9 mouse cellular contexts compared by ENCODE assay signal in genomic region chr14:56468145-56468544, GRCm38 (mm10).
A peak's percentile ranks its signal among the peaks of the same experiment; 100 is the strongest.
DNase-seq lines count a peak whose midpoint lies in the region; ATAC-seq lines count a peak whose summit lies in the region.
"Had no signal": no experiment of that assay in that cellular context is flagged by ENCODE, and none has a peak within 500 bp of the region (broad histone marks: within the 10 kb centered on the region; RNA-seq: fewer than 3 reads in every experiment).

No protein-coding gene starts in this region.

- H3K27ac ChIP-seq in hindbrain, embryonic 11.5 days (ENCODE audit: low read depth, low read length), result no peak overlapping the region
- no peak overlapping the region for H3K27ac ChIP-seq in hindbrain, embryonic 16.5 days (ENCODE audit: low read depth, low read length)

- DNase-seq in hindbrain, embryonic 11.5 days (ENCODE audit: low spot score), result peak; percentile 39
- peak; percentile 91 for DNase-seq in 416B (ENCODE audit: low read depth)
- DNase-seq in Muller cell, postnatal 12 days (ENCODE audit: inconsistent ontology term), result peak; percentile 7
- peak; percentile 40 for DNase-seq in induced T-regulatory cell, adult 2 months (ENCODE audit: low read depth)
- no peak for DNase-seq in urinary bladder, postnatal 4 days (ENCODE audit: low spot score in 2 of 2)
- no peak for DNase-seq in urinary bladder, adult 18-20 months (ENCODE audit: low spot score in 2 of 2)
- DNase-seq: cerebellum, adult 18-20 months had no signal

- H3K27me3 ChIP-seq in hindbrain, embryonic 11.5 days (ENCODE audit: control insufficient read depth, insufficient read depth, low read length), result no peaks in the 10 kb centered on the region
- H3K27me3 ChIP-seq in hindbrain, embryonic 16.5 days (replicated peaks; ENCODE audit: control insufficient read depth, insufficient read depth, low read length), result no peaks in the 10 kb centered on the region

- 52% methylated on average over 1 of the region's 1 CpGs for WGBS in hindbrain, embryonic 11.5 days
- 38% methylated on average over 1 of the region's 1 CpGs for WGBS in hindbrain, embryonic 16.5 days

- H3K36me3 ChIP-seq in hindbrain, embryonic 11.5 days (ENCODE audit: control insufficient read depth, insufficient read depth, low read length), result no peaks in the 10 kb centered on the region
- H3K36me3 ChIP-seq in hindbrain, embryonic 16.5 days (ENCODE audit: control insufficient read depth, insufficient read depth, low read length), result no peaks in the 10 kb centered on the region

- H3K9ac ChIP-seq in hindbrain, embryonic 11.5 days (ENCODE audit: low read depth, low read length), result no peak overlapping the region
- no peak overlapping the region for H3K9ac ChIP-seq in hindbrain, embryonic 16.5 days (ENCODE audit: low read depth, low read length)

- no peaks in the 10 kb centered on the region for H3K9me3 ChIP-seq in hindbrain, embryonic 11.5 days (ENCODE audit: control insufficient read depth, low read length)
- no peaks in the 10 kb centered on the region for H3K9me3 ChIP-seq in hindbrain, embryonic 16.5 days (ENCODE audit: control insufficient read depth, low read length)

- ATAC-seq in hindbrain, embryonic 11.5 days (ENCODE audit: low FRiP score), result no peak
- no peak for ATAC-seq in hindbrain, embryonic 16.5 days
- no peak for ATAC-seq in erythroblast, adult 5-6 weeks (replicated peaks; ENCODE audit: low FRiP score, poor library complexity, severe bottlenecking)

- H3K4me1 ChIP-seq in hindbrain, embryonic 11.5 days (replicated peaks; ENCODE audit: control insufficient read depth, insufficient read depth, low read length), result no peaks in the 10 kb centered on the region
- H3K4me1 ChIP-seq in hindbrain, embryonic 16.5 days (ENCODE audit: control insufficient read depth, insufficient read depth, low read depth, low read length), result no peaks in the 10 kb centered on the region

- H3K4me3 ChIP-seq in hindbrain, embryonic 11.5 days (ENCODE audit: low read depth, low read length), result no peak overlapping the region
- no peak overlapping the region for H3K4me3 ChIP-seq in hindbrain, embryonic 16.5 days (ENCODE audit: low read length)

- no peak overlapping the region for H3K4me2 ChIP-seq in hindbrain, embryonic 11.5 days (replicated peaks; ENCODE audit: low read depth, low read length)
- no peak overlapping the region for H3K4me2 ChIP-seq in hindbrain, embryonic 16.5 days (ENCODE audit: low read length)

Comparison
In these comparisons a context has a peak if more than half of its experiments do, and no peak if none do; other contexts are left out.
1. DNase-seq: peak in hindbrain, embryonic 11.5 days (single experiment), 416B (single experiment), Muller cell, postnatal 12 days (single experiment) and induced T-regulatory cell, adult 2 months (single experiment); none in urinary bladder, postnatal 4 days (0 of 2) and urinary bladder, adult 18-20 months (0 of 2).